Mouse (Mus musculus): ENCODE measurements around the gene Ankrd13b. TPM values are rescaled to one million over a fixed set of nuclear protein-coding genes. Genes with fewer than 3 reads are reported as not detected.

Gene Ankrd13b
- total and polyA plus RNA-seq, 2 experiments = 0.37 to 8.0 TPM

DNA sequence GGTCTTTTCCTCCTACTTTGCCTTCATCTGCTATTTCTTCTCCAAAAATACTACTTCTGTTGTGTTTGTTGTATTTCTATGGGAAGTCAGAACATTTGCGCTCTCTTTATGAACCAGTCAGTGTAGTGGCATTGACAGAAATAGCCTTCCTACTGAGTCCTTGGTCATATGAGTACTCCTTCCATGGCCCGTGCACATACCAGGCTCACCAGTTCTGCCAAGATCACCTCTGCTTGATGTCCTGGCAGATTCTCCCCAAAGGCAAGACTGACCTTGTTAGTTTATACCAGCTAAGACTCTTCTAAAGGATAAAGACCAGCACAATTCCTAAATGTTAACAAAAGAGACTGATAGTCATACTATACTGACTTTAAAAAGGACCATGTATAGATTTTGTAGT, 37.8 kb downstream of the Ankrd13b start:
- DNase-seq (ENCODE audit: extremely low read depth, low read depth, low spot score) = no peak
- TF ChIP-seq CTCF (IDR thresholded peaks at IDR 0.05; ENCODE audit: low read depth, low read length) = no peak
- TF ChIP-seq POLR2A (IDR thresholded peaks at IDR 0.05; ENCODE audit: extremely low read depth, insufficient read depth, low read length) = no peak
- 95% methylated on average over 2 of the region's 2 CpGs for WGBS
- peaks cover 4% of the 10 kb centered on the region for H3K4me1 ChIP-seq (ENCODE audit: control insufficient read depth, insufficient read depth, low read length)
- H3K27ac ChIP-seq (replicated peaks; ENCODE audit: insufficient read depth, low read depth, low read length) = no peak overlapping the region
- no peak overlapping the region for H3K9ac ChIP-seq (ENCODE audit: low read depth, low read length)
- H3K27me3 ChIP-seq (ENCODE audit: control insufficient read depth, insufficient read depth, low read length) = no peaks in the 10 kb centered on the region
- H3K36me3 ChIP-seq (ENCODE audit: control insufficient read depth, insufficient read depth, low read length) = peaks cover 32% of the 10 kb centered on the region
- no peak overlapping the region for H3K4me3 ChIP-seq (ENCODE audit: insufficient read depth, low read depth, low read length)
- no peaks in the 10 kb centered on the region for H3K79me2 ChIP-seq (ENCODE audit: control insufficient read depth, insufficient read depth, low read length)

DNA sequence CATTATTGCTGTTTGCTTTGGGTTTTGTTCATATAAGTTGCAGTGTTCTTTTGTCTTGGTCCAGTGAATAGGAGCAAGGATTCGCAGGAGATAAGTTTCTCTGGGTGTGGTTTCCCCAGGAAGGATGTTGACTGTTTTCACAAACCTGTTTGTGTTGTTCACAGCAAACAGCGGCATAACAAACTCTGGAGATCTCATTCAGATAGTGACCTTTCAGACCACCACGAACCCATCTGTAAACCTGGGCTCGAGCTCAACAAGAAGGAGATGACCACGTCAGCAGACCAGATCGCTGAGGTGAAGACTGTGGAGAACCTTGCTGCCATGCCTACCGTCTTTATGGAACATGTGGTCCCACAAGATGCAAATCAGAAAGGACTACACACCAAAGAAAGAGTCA, 40.3 kb downstream of the Ankrd13b start:
- Histone ChIP-seq H3K9ac (ENCODE audit: low read depth, low read length) (no peak overlapping the region), H3K27ac (replicated peaks; ENCODE audit: insufficient read depth, low read depth, low read length) (no peak overlapping the region), H3K79me2 (ENCODE audit: control insufficient read depth, insufficient read depth, low read length) (no peaks in the 10 kb centered on the region), H3K4me3 (ENCODE audit: insufficient read depth, low read depth, low read length) (no peak overlapping the region), H3K4me1 (ENCODE audit: control insufficient read depth, insufficient read depth, low read length) (peaks cover 16% of the 10 kb centered on the region), H3K27me3 (ENCODE audit: control insufficient read depth, insufficient read depth, low read length) (no peaks in the 10 kb centered on the region), H3K36me3 (ENCODE audit: control insufficient read depth, insufficient read depth, low read length) (peaks cover 26% of the 10 kb centered on the region)
- WGBS = 78% methylated on average over 7 of the region's 7 CpGs
- DNase-seq (ENCODE audit: extremely low read depth, low read depth, low spot score) = no peak
- TF ChIP-seq POLR2A (IDR thresholded peaks at IDR 0.05; ENCODE audit: extremely low read depth, insufficient read depth, low read length) (no peak), CTCF (IDR thresholded peaks at IDR 0.05; ENCODE audit: low read depth, low read length) (no peak)

- Histone ChIP-seq H3K4me3 (ENCODE audit: insufficient read depth, low read depth, low read length) (no peak overlapping the region), H3K27ac (replicated peaks; ENCODE audit: insufficient read depth, low read depth, low read length) (peak overlapping the region; percentile 63), H3K79me2 (ENCODE audit: control insufficient read depth, insufficient read depth, low read length) (no peaks in the 10 kb centered on the region), H3K36me3 (ENCODE audit: control insufficient read depth, insufficient read depth, low read length) (peaks cover 37% of the 10 kb centered on the region), H3K27me3 (ENCODE audit: control insufficient read depth, insufficient read depth, low read length) (no peaks in the 10 kb centered on the region), H3K9ac (ENCODE audit: low read depth, low read length) (peak overlapping the region; percentile 37; the same call in 1 of the 2 replicates), H3K4me1 (ENCODE audit: control insufficient read depth, insufficient read depth, low read length) (peaks cover 32% of the 10 kb centered on the region)
- TF ChIP-seq POLR2A (IDR thresholded peaks at IDR 0.05; ENCODE audit: extremely low read depth, insufficient read depth, low read length) (no peak), CTCF (IDR thresholded peaks at IDR 0.05; ENCODE audit: low read depth, low read length) (peak; percentile 51)
- 9% methylated on average over 6 of the region's 6 CpGs for WGBS
- DNase-seq (ENCODE audit: extremely low read depth, low read depth, low spot score) = peak; percentile 75
Observed at GRCm38 (mm10) chr11:77446628-77447041, 42.8 kb downstream of the Ankrd13b start.

- H3K36me3 ChIP-seq (ENCODE audit: control insufficient read depth, insufficient read depth, low read length) = peaks cover 38% of the 10 kb centered on the region
- no peak overlapping the region for H3K9ac ChIP-seq (ENCODE audit: low read depth, low read length)
- DNase-seq (ENCODE audit: extremely low read depth, low read depth, low spot score) = peak; percentile 72
- no peak overlapping the region for H3K4me3 ChIP-seq (ENCODE audit: insufficient read depth, low read depth, low read length)
- H3K27me3 ChIP-seq (ENCODE audit: control insufficient read depth, insufficient read depth, low read length) = no peaks in the 10 kb centered on the region
- WGBS = 1% methylated on average over 2 of the region's 2 CpGs
- TF ChIP-seq POLR2A (IDR thresholded peaks at IDR 0.05; ENCODE audit: extremely low read depth, insufficient read depth, low read length) (no peak), CTCF (IDR thresholded peaks at IDR 0.05; ENCODE audit: low read depth, low read length) (no peak)
- peaks cover 32% of the 10 kb centered on the region for H3K4me1 ChIP-seq (ENCODE audit: control insufficient read depth, insufficient read depth, low read length)
- no peak overlapping the region for H3K27ac ChIP-seq (replicated peaks; ENCODE audit: insufficient read depth, low read depth, low read length)
- H3K79me2 ChIP-seq (ENCODE audit: control insufficient read depth, insufficient read depth, low read length) = no peaks in the 10 kb centered on the region
Observed at GRCm38 (mm10) chr11:77444939-77445338, 44.5 kb downstream of the Ankrd13b start.

DNA sequence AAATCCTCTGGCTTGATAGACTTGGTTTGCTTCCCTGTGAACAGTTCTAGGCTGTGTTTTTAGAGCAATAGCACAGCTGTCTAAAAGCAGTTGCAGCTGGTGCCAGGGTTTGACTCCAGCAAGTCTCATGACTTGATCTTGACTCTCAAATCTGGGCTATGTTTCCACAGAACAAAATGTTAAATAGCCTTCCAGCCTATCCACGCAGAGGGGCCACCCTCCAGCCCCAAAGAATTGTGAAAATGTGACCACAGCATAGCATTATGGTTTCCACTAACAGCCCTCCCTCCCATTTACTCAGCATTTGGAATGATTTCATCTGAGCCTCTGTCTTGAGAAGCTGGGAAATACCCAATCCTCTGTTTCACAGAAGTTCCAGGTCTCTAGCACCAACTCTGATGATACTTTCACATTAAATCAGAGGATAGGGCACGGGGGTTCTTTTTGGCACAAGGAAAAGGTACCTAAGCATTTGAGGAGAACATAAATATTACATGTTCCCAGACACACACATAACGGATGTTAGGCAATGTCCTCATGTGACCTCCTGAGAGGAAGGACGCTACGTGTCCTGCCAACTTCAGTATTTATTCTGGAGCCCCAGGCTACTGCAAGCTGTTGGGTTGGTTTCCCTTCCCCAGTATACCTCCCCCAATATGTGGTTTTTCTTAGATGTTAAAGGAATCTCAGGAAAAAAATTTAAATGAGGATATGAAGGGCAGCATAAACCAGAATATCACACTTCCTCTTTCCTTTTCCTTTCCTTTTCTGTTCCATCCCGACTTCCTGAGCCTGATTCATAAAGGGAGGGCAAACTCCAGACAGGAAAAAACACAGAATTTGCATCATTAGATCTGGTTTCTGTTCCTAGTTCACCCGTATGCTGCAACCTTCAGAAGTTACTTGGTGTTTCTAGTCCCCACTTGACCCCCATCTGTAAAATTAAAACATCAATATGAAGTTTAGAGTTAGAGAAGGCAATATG, 47.0 kb downstream of the Ankrd13b start:
- H3K36me3 ChIP-seq (ENCODE audit: control insufficient read depth, insufficient read depth, low read length) = peaks cover 41% of the 10 kb centered on the region
- peak; percentile 75 for DNase-seq (ENCODE audit: extremely low read depth, low read depth, low spot score)
- H3K27ac ChIP-seq (replicated peaks; ENCODE audit: insufficient read depth, low read depth, low read length) = peak overlapping the region; percentile 70

GRCm38 (mm10) chr11:77441020-77441419, 48.5 kb downstream of the Ankrd13b start:
- Histone ChIP-seq H3K27me3 (ENCODE audit: control insufficient read depth, insufficient read depth, low read length) (no peaks in the 10 kb centered on the region), H3K27ac (replicated peaks; ENCODE audit: insufficient read depth, low read depth, low read length) (no peak overlapping the region), H3K4me1 (ENCODE audit: control insufficient read depth, insufficient read depth, low read length) (peaks cover 26% of the 10 kb centered on the region), H3K79me2 (ENCODE audit: control insufficient read depth, insufficient read depth, low read length) (no peaks in the 10 kb centered on the region), H3K4me3 (ENCODE audit: insufficient read depth, low read depth, low read length) (no peak overlapping the region), H3K36me3 (ENCODE audit: control insufficient read depth, insufficient read depth, low read length) (peaks cover 41% of the 10 kb centered on the region), H3K9ac (ENCODE audit: low read depth, low read length) (no peak overlapping the region)
- no peak for DNase-seq (ENCODE audit: extremely low read depth, low read depth, low spot score)
- WGBS = 80% methylated on average over 8 of the region's 8 CpGs
- TF ChIP-seq POLR2A (IDR thresholded peaks at IDR 0.05; ENCODE audit: extremely low read depth, insufficient read depth, low read length) = no peak
- no peak for TF ChIP-seq CTCF (IDR thresholded peaks at IDR 0.05; ENCODE audit: low read depth, low read length)

More for the DNA sequence above, 47.0 kb downstream of the Ankrd13b start:
- TF ChIP-seq POLR2A (IDR thresholded peaks at IDR 0.05; ENCODE audit: extremely low read depth, insufficient read depth, low read length) (no peak), CTCF (IDR thresholded peaks at IDR 0.05; ENCODE audit: low read depth, low read length) (no peak)
- no peaks in the 10 kb centered on the region for H3K27me3 ChIP-seq (ENCODE audit: control insufficient read depth, insufficient read depth, low read length)
- H3K9ac ChIP-seq (ENCODE audit: low read depth, low read length) = no peak overlapping the region
- peaks cover 32% of the 10 kb centered on the region for H3K4me1 ChIP-seq (ENCODE audit: control insufficient read depth, insufficient read depth, low read length)
- 11% methylated on average over 7 of the region's 7 CpGs for WGBS
- no peaks in the 10 kb centered on the region for H3K79me2 ChIP-seq (ENCODE audit: control insufficient read depth, insufficient read depth, low read length)
- no peak overlapping the region for H3K4me3 ChIP-seq (ENCODE audit: insufficient read depth, low read depth, low read length)

Measured in liver, adult 2 months (tissue).